In the genomic region with DNA sequence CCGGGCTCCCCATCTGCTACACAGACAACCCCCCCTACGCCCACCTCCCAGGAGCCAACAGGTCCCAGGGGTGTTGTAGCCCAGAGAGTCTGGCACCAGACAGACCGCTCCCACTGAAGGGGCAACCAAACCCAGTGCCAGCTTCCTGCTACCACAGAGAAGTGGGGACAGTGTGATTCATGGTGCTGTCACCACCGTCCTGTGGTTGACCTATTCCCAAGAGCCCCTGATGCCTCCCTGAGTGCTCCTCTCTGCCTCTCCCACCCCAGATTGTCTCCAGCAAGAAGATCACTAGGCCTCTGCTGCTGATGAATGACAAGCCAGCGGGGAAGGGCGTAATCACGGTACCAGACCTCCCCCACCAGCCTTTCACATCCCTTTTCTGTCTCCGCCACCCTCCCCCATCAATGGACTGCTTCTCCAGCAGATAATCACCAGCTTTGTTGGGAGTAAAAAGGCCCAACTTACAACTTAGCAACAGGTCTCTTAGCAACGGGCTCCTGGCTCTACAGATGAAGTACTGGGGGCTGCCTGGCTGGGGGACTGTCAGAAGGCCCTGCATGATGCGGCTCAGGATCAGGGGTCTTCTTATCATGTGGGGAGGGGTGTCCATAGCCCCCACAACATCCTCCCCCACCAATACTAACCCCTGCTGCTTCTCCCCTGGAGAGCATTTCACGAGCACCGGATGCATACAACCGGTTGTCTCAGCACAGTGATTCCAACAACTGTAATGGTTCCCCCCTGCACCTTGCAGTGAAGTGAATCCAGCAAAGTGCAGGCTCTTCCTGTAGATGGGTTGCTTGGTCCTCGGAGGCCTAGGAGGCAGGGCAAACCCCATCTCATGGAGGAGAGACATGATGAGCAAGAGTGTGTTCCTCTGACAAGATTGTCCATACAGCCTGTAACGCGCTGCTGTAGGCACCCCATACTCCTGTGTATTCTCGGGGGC, we compare ENCODE assay signal across 7 mouse cellular contexts. TPM values are rescaled to one million over a fixed set of nuclear protein-coding genes. Genes with fewer than 3 reads are reported as not detected.
DNase-seq lines count a peak whose midpoint lies in the region; ATAC-seq and TF ChIP-seq lines count a peak whose summit lies in the region.

No protein-coding gene starts in this region.

- H3ac ChIP-seq in C2C12 (ENCODE audit: control insufficient read depth, insufficient read length, low read depth) = no peak overlapping the region

- H3K27ac ChIP-seq in hindbrain, embryonic 13.5 days = peak overlapping the region; percentile 82

- no peaks in the 10 kb centered on the region for H3K79me3 ChIP-seq in C2C12 (ENCODE audit: low read depth)

- no peak overlapping the region for H3K4me2 ChIP-seq in hindbrain, embryonic 13.5 days

- H3K79me2 ChIP-seq in C2C12 (ENCODE audit: control insufficient read depth, insufficient read depth) = no peaks in the 10 kb centered on the region

- peaks cover 9% of the 10 kb centered on the region for H3K36me3 ChIP-seq in C2C12 (ENCODE audit: control insufficient read depth, insufficient read depth)
- H3K36me3 ChIP-seq in hindbrain, embryonic 13.5 days = no peaks in the 10 kb centered on the region

- H3K9ac ChIP-seq in hindbrain, embryonic 13.5 days = no peak overlapping the region

- TF ChIP-seq CTCF in C2C12 (IDR thresholded peaks at IDR 0.05; ENCODE audit: control insufficient read depth, insufficient read depth, insufficient read length) = no peak

- peak; percentile 83 for ATAC-seq in hindbrain, embryonic 13.5 days (ENCODE audit: low FRiP score)
- ATAC-seq in megakaryocyte, adult 5-6 weeks (ENCODE audit: poor library complexity, severe bottlenecking) = peak; percentile 64
- ATAC-seq in erythroid progenitor cell, adult 5-6 weeks (replicated peaks; ENCODE audit: low FRiP score, poor library complexity, severe bottlenecking) = no peak

- peak; percentile 89 for DNase-seq in embryo, embryonic 10 days (ENCODE audit: low spot score)
- DNase-seq in right cerebral cortex, postnatal 10 days (ENCODE audit: low spot score in 2 of 2) = peak; percentile 91 to 95
- no peak for DNase-seq in adrenal gland, adult 18-20 months (ENCODE audit: low spot score in 2 of 2)

- H3K9me3 ChIP-seq in hindbrain, embryonic 13.5 days = no peaks in the 10 kb centered on the region

- H3K27me3 ChIP-seq in C2C12 (ENCODE audit: control insufficient read depth, insufficient read depth, insufficient read length) = no peaks in the 10 kb centered on the region
- H3K27me3 ChIP-seq in hindbrain, embryonic 13.5 days = peaks cover 43% of the 10 kb centered on the region

- peaks cover 29% of the 10 kb centered on the region for H3K4me1 ChIP-seq in hindbrain, embryonic 13.5 days (replicated peaks)

- WGBS in hindbrain, embryonic 13.5 days = 28% methylated on average over 17 of the region's 17 CpGs

- no peak overlapping the region for H3K4me3 ChIP-seq in C2C12 (ENCODE audit: insufficient read depth, poor library complexity, severe bottlenecking)
- H3K4me3 ChIP-seq in hindbrain, embryonic 13.5 days = no peak overlapping the region

TF ChIP-seq in C2C12, 6 proteins besides CTCF, POLR2A, EP300 and RAD21:
- TF ChIP-seq MAX (IDR thresholded peaks at IDR 0.05) (no peak), FOSL1 (IDR thresholded peaks at IDR 0.05; ENCODE audit: insufficient read depth, low read length, poor library complexity, severe bottlenecking) (peak; percentile 97), MYOD1 (IDR thresholded peaks at IDR 0.05; ENCODE audit: control insufficient read depth, insufficient read length, low read depth) (peak; percentile 48), CEBPB (IDR thresholded peaks at IDR 0.05; ENCODE audit: low read depth) (no peak), USF1 (IDR thresholded peaks at IDR 0.05; ENCODE audit: low read depth) (no peak), MYOG (IDR thresholded peaks at IDR 0.05; ENCODE audit: control insufficient read depth, extremely low read depth, insufficient read length) (no peak)

RNA-seq across cellular contexts. Expression of a gene that starts 19.0 kb away (rescaled TPM):
- 59.9 TPM for polyA plus RNA-seq in C2C12 (2012; fragmentation: generic; extraction: Trizol)
- 13.8 and 18.3 TPM in 2 replicates for polyA plus RNA-seq in hindbrain, embryonic 13.5 days (2015; fragmentation: Nextera tagmentation; extraction: Ambion mirVana)
- 51.2 and 57.6 TPM in 2 replicates for total RNA-seq in megakaryocyte, adult 5-6 weeks (2015)
- 30.9 and 40.7 TPM in 2 replicates for total RNA-seq in megakaryocyte, adult 5-6 weeks (2017)
- 25.2 and 37.3 TPM in 2 replicates for total RNA-seq in erythroid progenitor cell, adult 5-6 weeks (2015; ENCODE audit: low replicate concordance)
- total RNA-seq in erythroid progenitor cell, adult 5-6 weeks (2017; ENCODE audit: low replicate concordance) = 14.5 and 18.7 TPM in 2 replicates
- total RNA-seq in adrenal gland, adult 18-20 months (2021) = 10 to 100 TPM; 14.7 to 18.5 TPM

RNA-seq across cellular contexts. Expression of a gene that starts 50.0 kb away (rescaled TPM):
- 6.5 TPM for polyA plus RNA-seq in C2C12 (2012; fragmentation: generic; extraction: Trizol)
- 53.0 and 54.6 TPM in 2 replicates for polyA plus RNA-seq in hindbrain, embryonic 13.5 days (2015; fragmentation: Nextera tagmentation; extraction: Ambion mirVana)
- total RNA-seq in megakaryocyte, adult 5-6 weeks (2015) = 31.8 and 36.4 TPM in 2 replicates
- 34.2 and 35.3 TPM in 2 replicates for total RNA-seq in megakaryocyte, adult 5-6 weeks (2017)
- 18.7 and 23.5 TPM in 2 replicates for total RNA-seq in erythroid progenitor cell, adult 5-6 weeks (2015; ENCODE audit: low replicate concordance)
- total RNA-seq in erythroid progenitor cell, adult 5-6 weeks (2017; ENCODE audit: low replicate concordance) = 29.0 and 35.3 TPM in 2 replicates
- 10 to 100 TPM; 23.3 to 25.3 TPM for total RNA-seq in adrenal gland, adult 18-20 months (2021)

RNA-seq across cellular contexts. Expression of a gene that starts 50.0 kb away (rescaled TPM):
- 23.6 TPM for polyA plus RNA-seq in C2C12 (2012; fragmentation: generic; extraction: Trizol)
- polyA plus RNA-seq in hindbrain, embryonic 13.5 days (2015; fragmentation: Nextera tagmentation; extraction: Ambion mirVana) = 89.0 and 94.0 TPM in 2 replicates
- total RNA-seq in megakaryocyte, adult 5-6 weeks (2015) = 27.8 and 33.4 TPM in 2 replicates
- total RNA-seq in megakaryocyte, adult 5-6 weeks (2017) = 93.2 and 103 TPM in 2 replicates
- 18.0 and 20.1 TPM in 2 replicates for total RNA-seq in erythroid progenitor cell, adult 5-6 weeks (2015; ENCODE audit: low replicate concordance)
- total RNA-seq in erythroid progenitor cell, adult 5-6 weeks (2017; ENCODE audit: low replicate concordance) = 37.7 and 66.1 TPM in 2 replicates
- 10 to 100 TPM; 38.0 to 39.3 TPM for total RNA-seq in adrenal gland, adult 18-20 months (2021)

Comparison
In these comparisons a context has a peak if more than half of its experiments do, and no peak if none do; other contexts are left out.
1. DNase-seq: peak in embryo, embryonic 10 days (single experiment) and right cerebral cortex, postnatal 10 days (2 of 2); none in adrenal gland, adult 18-20 months (0 of 2).